Mouse (Mus musculus) left cerebral cortex, adult 11 months (tissue): ENCODE data around the gene Ren1.

ENCODE experiments used
- DNase-seq: peaks from one replicate; pipeline ENCODE4 v3.0.0; 2022; ENCODE audit warnings: low spot score

Gene Ren1

GRCm38 (mm10) chr1:133409786-133410185 is 59.5 kb downstream of the Ren1 start:
- DNase-seq = no peak
